Comparison of ENCODE assay signal across 8 mouse cellular contexts in the genomic region with DNA sequence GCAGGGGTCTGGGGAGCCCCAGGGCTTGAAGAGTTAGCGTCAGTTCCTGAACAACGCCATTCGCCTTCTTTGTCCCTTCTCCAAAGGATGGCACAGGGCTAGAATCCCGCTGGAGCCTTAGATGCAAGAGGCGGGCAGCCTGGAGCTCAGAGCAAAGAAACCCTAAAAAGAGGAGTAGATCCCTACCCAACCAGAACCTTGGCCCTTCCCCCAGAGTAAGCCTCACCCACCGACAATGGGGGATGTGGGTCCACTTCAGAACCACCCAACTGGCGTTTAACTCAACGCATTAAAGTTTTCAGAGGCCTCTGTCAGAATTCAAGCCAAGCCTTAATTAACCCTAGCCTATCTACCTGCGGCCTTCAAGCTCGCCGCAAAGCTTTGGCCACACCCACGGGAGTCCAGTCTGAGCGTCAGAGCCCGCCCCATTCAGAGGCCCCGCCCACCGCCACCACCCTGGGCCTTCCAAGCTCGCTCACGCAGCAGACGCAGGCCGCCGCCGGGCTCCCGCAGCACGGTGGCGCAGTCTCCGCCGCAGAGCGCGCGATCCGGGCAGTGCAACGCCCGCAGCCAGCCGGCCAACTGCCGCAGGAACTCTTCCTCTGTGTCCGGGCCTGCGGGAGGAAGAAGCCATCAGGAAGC. TPM values are rescaled to one million over a fixed set of nuclear protein-coding genes. Genes with fewer than 3 reads are reported as not detected.
DNase-seq lines count a peak whose midpoint lies in the region; ATAC-seq and TF ChIP-seq lines count a peak whose summit lies in the region.

No protein-coding gene starts in this region.

- peak; percentile 54 for TF ChIP-seq POLR2A in kidney, adult 2 months (IDR thresholded peaks at IDR 0.05; ENCODE audit: low read depth, low read length)
- TF ChIP-seq POLR2A in spleen, adult 2 months (IDR thresholded peaks at IDR 0.05; ENCODE audit: low read depth, low read length), result peak; percentile 50

- WGBS in embryonic facial prominence, embryonic 12.5 days, result 6% methylated on average over 37 of the region's 37 CpGs
- 9% methylated on average over 37 of the region's 37 CpGs for WGBS in kidney, adult 2 months
- 7% methylated on average over 37 of the region's 37 CpGs for WGBS in limb, embryonic 11.5 days
- 6% methylated on average over 37 of the region's 37 CpGs for WGBS in midbrain, embryonic 13.5 days
- 9% methylated on average over 37 of the region's 37 CpGs for WGBS in spleen, adult 2 months

- H3K4me1 ChIP-seq in embryonic facial prominence, embryonic 12.5 days, result 0 out of 2 replicates have a peak, but pooled peaks cover 3% of the 10 kb centered on the region
- H3K4me1 ChIP-seq in kidney, adult 2 months (ENCODE audit: control insufficient read depth, insufficient read depth, low read length), result no peaks in the 10 kb centered on the region
- H3K4me1 ChIP-seq in limb, embryonic 11.5 days (ENCODE audit: control insufficient read depth, insufficient read depth, low read length), result peaks cover 6% of the 10 kb centered on the region; the same call in 1 of the 2 replicates
- peaks cover 15% of the 10 kb centered on the region for H3K4me1 ChIP-seq in midbrain, embryonic 13.5 days (replicated peaks)
- H3K4me1 ChIP-seq in spleen, adult 2 months (ENCODE audit: control insufficient read depth, insufficient read depth, insufficient read length), result peaks cover 6% of the 10 kb centered on the region

- H3K27ac ChIP-seq in embryonic facial prominence, embryonic 12.5 days, result peak overlapping the region; percentile 88
- H3K27ac ChIP-seq in kidney, adult 2 months (ENCODE audit: insufficient read depth, low read depth, low read length), result peak overlapping the region; percentile 74
- peak overlapping the region; percentile 75; the same call in 1 of the 2 replicates for H3K27ac ChIP-seq in limb, embryonic 11.5 days (replicated peaks; ENCODE audit: low read depth, low read length)
- peak overlapping the region; percentile 93 for H3K27ac ChIP-seq in midbrain, embryonic 13.5 days
- H3K27ac ChIP-seq in spleen, adult 2 months (ENCODE audit: insufficient read depth, low read length), result peak overlapping the region; percentile 83

- peak; percentile 76 for DNase-seq in 3T3-L1 (ENCODE audit: low read depth, low spot score)
- DNase-seq in adrenal gland, postnatal 36 days, result peak; percentile 93 to 97
- peak; percentile 91 to 92 for DNase-seq in heart, adult 18-20 months
- peak; percentile 94 for DNase-seq in kidney, adult 2 months
- DNase-seq in limb, embryonic 11.5 days (ENCODE audit: low spot score), result peak; percentile 91
- DNase-seq in spleen, adult 2 months (ENCODE audit: low read depth in 1 of 2, low spot score in 2 of 2), result peak; percentile 58 to 84

- H3K4me3 ChIP-seq in embryonic facial prominence, embryonic 12.5 days, result peak overlapping the region; percentile 73
- H3K4me3 ChIP-seq in kidney, adult 2 months (ENCODE audit: insufficient read depth, low read depth, low read length), result peak overlapping the region; percentile 83
- peak overlapping the region; percentile 81 for H3K4me3 ChIP-seq in limb, embryonic 11.5 days (ENCODE audit: low read depth, low read length)
- H3K4me3 ChIP-seq in midbrain, embryonic 13.5 days (replicated peaks), result peak overlapping the region; percentile 86
- peak overlapping the region; percentile 89 for H3K4me3 ChIP-seq in spleen, adult 2 months (ENCODE audit: extremely low read depth, insufficient read depth, insufficient read length)

- ATAC-seq in embryonic facial prominence, embryonic 12.5 days (ENCODE audit: insufficient number of reproducible peaks, insufficient read depth, low FRiP score, low TSS enrichment), result peak; percentile 72
- ATAC-seq in limb, embryonic 11.5 days (ENCODE audit: insufficient number of reproducible peaks, low FRiP score, low TSS enrichment, low read depth), result peak; percentile 75
- ATAC-seq in midbrain, embryonic 13.5 days, result peak; percentile 90

- TF ChIP-seq CTCF in kidney, adult 2 months (conservative IDR thresholded peaks at IDR 0.05; ENCODE audit: insufficient read depth, insufficient read length, low read depth, low read length), result 0 out of 2 replicates have a peak, but pooled peaks have one; percentile 12
- TF ChIP-seq CTCF in spleen, adult 2 months (IDR thresholded peaks at IDR 0.05; ENCODE audit: extremely low read depth, insufficient read depth, insufficient read length, insufficient replicate concordance), result no peak

- 0 out of 2 replicates have a peak, but pooled peaks cover 5% of the 10 kb centered on the region for H3K9me3 ChIP-seq in embryonic facial prominence, embryonic 12.5 days
- H3K9me3 ChIP-seq in limb, embryonic 11.5 days (ENCODE audit: control insufficient read depth, low read length), result 0 out of 2 replicates have a peak, but pooled peaks cover 2% of the 10 kb centered on the region
- no peaks in the 10 kb centered on the region for H3K9me3 ChIP-seq in midbrain, embryonic 13.5 days

- peaks cover 20% of the 10 kb centered on the region for H3K27me3 ChIP-seq in embryonic facial prominence, embryonic 12.5 days
- no peaks in the 10 kb centered on the region for H3K27me3 ChIP-seq in kidney, adult 2 months (replicated peaks; ENCODE audit: control insufficient read depth, insufficient read depth, low read length)
- peaks cover 10% of the 10 kb centered on the region for H3K27me3 ChIP-seq in limb, embryonic 11.5 days (ENCODE audit: control insufficient read depth, insufficient read depth, low read length)
- peaks cover 22% of the 10 kb centered on the region for H3K27me3 ChIP-seq in midbrain, embryonic 13.5 days
- no peaks in the 10 kb centered on the region for H3K27me3 ChIP-seq in spleen, adult 2 months (ENCODE audit: control insufficient read depth, insufficient read depth, low read length)

- peak overlapping the region; percentile 99 for H3K4me2 ChIP-seq in embryonic facial prominence, embryonic 12.5 days (replicated peaks)
- peak overlapping the region; percentile 98 for H3K4me2 ChIP-seq in limb, embryonic 11.5 days (ENCODE audit: low read depth, severe bottlenecking)
- peak overlapping the region; percentile 97 for H3K4me2 ChIP-seq in midbrain, embryonic 13.5 days (replicated peaks)

- no peaks in the 10 kb centered on the region for H3K36me3 ChIP-seq in embryonic facial prominence, embryonic 12.5 days
- no peaks in the 10 kb centered on the region for H3K36me3 ChIP-seq in kidney, adult 2 months (ENCODE audit: control insufficient read depth, insufficient read depth, low read length)
- 0 out of 2 replicates have a peak, but pooled peaks cover 2% of the 10 kb centered on the region for H3K36me3 ChIP-seq in limb, embryonic 11.5 days (ENCODE audit: control insufficient read depth, insufficient read depth, low read length)
- no peaks in the 10 kb centered on the region for H3K36me3 ChIP-seq in midbrain, embryonic 13.5 days
- H3K36me3 ChIP-seq in spleen, adult 2 months (ENCODE audit: control insufficient read depth, insufficient read depth, low read length), result peaks cover 5% of the 10 kb centered on the region; the same call in 1 of the 2 replicates

- peak overlapping the region; percentile 77 for H3K9ac ChIP-seq in embryonic facial prominence, embryonic 12.5 days
- H3K9ac ChIP-seq in limb, embryonic 11.5 days (ENCODE audit: low read length), result peak overlapping the region; percentile 74
- H3K9ac ChIP-seq in midbrain, embryonic 13.5 days (replicated peaks), result peak overlapping the region; percentile 80

RNA-seq across cellular contexts. Expression of a gene that starts 0.7 kb away (rescaled TPM):
- total RNA-seq in adrenal gland, postnatal 36 days (2021), result 10 to 100 TPM; 10.6 to 12.8 TPM
- polyA plus RNA-seq in embryonic facial prominence, embryonic 12.5 days (2016; fragmentation: Nextera tagmentation; extraction: Ambion mirVana), result 12.9 and 15.6 TPM in 2 replicates
- 10 to 100 TPM; 10.4 to 12.1 TPM for total RNA-seq in heart, adult 18-20 months (2021)
- polyA plus RNA-seq in kidney, adult 2 months (2012; rRNA removed), result 31.4 and 35.8 TPM in 2 replicates
- 10.1 and 11.9 TPM in 2 replicates for polyA plus RNA-seq in limb, embryonic 11.5 days (2014; fragmentation: Nextera tagmentation; extraction: Ambion mirVana)
- 17.5 and 18.4 TPM in 2 replicates for polyA plus RNA-seq in midbrain, embryonic 13.5 days (2015; fragmentation: Nextera tagmentation; extraction: Ambion mirVana)
- polyA plus RNA-seq in spleen, adult 2 months (2012; rRNA removed), result 40.3 and 44.4 TPM in 2 replicates

RNA-seq across cellular contexts. Expression of a gene that starts 14.7 kb away (rescaled TPM):
- total RNA-seq in adrenal gland, postnatal 36 days (2021), result 1 to 10 TPM; 1.2 to 2.3 TPM
- 0.59 and 0.78 TPM in 2 replicates for polyA plus RNA-seq in embryonic facial prominence, embryonic 12.5 days (2016; fragmentation: Nextera tagmentation; extraction: Ambion mirVana)
- total RNA-seq in heart, adult 18-20 months (2021), result under 1 TPM; 0.25 to 0.28 TPM
- 0.38 and 0.94 TPM in 2 replicates for polyA plus RNA-seq in kidney, adult 2 months (2012; rRNA removed)
- polyA plus RNA-seq in limb, embryonic 11.5 days (2014; fragmentation: Nextera tagmentation; extraction: Ambion mirVana), result 0.23 and 0.81 TPM in 2 replicates
- 0.54 and 0.93 TPM in 2 replicates for polyA plus RNA-seq in midbrain, embryonic 13.5 days (2015; fragmentation: Nextera tagmentation; extraction: Ambion mirVana)
- polyA plus RNA-seq in spleen, adult 2 months (2012; rRNA removed), result 0.52 and 0.84 TPM in 2 replicates

RNA-seq across cellular contexts. Expression of a gene that starts 14.9 kb away (rescaled TPM):
- total RNA-seq in adrenal gland, postnatal 36 days (2021), result 1 to 10 TPM; 5.5 to 6.1 TPM
- 5.9 and 6.3 TPM in 2 replicates for polyA plus RNA-seq in embryonic facial prominence, embryonic 12.5 days (2016; fragmentation: Nextera tagmentation; extraction: Ambion mirVana)
- total RNA-seq in heart, adult 18-20 months (2021), result under 1 TPM; 0.60 to 0.77 TPM
- polyA plus RNA-seq in kidney, adult 2 months (2012; rRNA removed), result 1.8 and 2.6 TPM in 2 replicates
- polyA plus RNA-seq in limb, embryonic 11.5 days (2014; fragmentation: Nextera tagmentation; extraction: Ambion mirVana), result 4.7 and 5.1 TPM in 2 replicates
- 9.4 and 9.9 TPM in 2 replicates for polyA plus RNA-seq in midbrain, embryonic 13.5 days (2015; fragmentation: Nextera tagmentation; extraction: Ambion mirVana)
- polyA plus RNA-seq in spleen, adult 2 months (2012; rRNA removed), result 1.4 and 1.6 TPM in 2 replicates

RNA-seq across cellular contexts. Expression of a gene that starts 20.7 kb away (rescaled TPM):
- total RNA-seq in adrenal gland, postnatal 36 days (2021), result 1 to 10 TPM; 1.2 to 1.6 TPM
- polyA plus RNA-seq in embryonic facial prominence, embryonic 12.5 days (2016; fragmentation: Nextera tagmentation; extraction: Ambion mirVana), result 0.92 and 1.1 TPM in 2 replicates
- total RNA-seq in heart, adult 18-20 months (2021), result 1 to 10 TPM in 1 of 2 experiments, under 1 TPM in 1; 0.92 to 1.1 TPM
- polyA plus RNA-seq in kidney, adult 2 months (2012; rRNA removed), result 1.9 and 2.7 TPM in 2 replicates
- polyA plus RNA-seq in limb, embryonic 11.5 days (2014; fragmentation: Nextera tagmentation; extraction: Ambion mirVana), result 0.25 and 0.37 TPM in 2 replicates
- 0.40 and 0.50 TPM in 2 replicates for polyA plus RNA-seq in midbrain, embryonic 13.5 days (2015; fragmentation: Nextera tagmentation; extraction: Ambion mirVana)
- 16.4 and 22.5 TPM in 2 replicates for polyA plus RNA-seq in spleen, adult 2 months (2012; rRNA removed)

RNA-seq across cellular contexts. Expression of a gene that starts 25.2 kb away (rescaled TPM):
- 100 to 1,000 TPM; 188 to 194 TPM for total RNA-seq in adrenal gland, postnatal 36 days (2021)
- polyA plus RNA-seq in embryonic facial prominence, embryonic 12.5 days (2016; fragmentation: Nextera tagmentation; extraction: Ambion mirVana), result 278 and 280 TPM in 2 replicates
- 100 to 1,000 TPM; 119 to 124 TPM for total RNA-seq in heart, adult 18-20 months (2021)
- 178 and 204 TPM in 2 replicates for polyA plus RNA-seq in kidney, adult 2 months (2012; rRNA removed)
- polyA plus RNA-seq in limb, embryonic 11.5 days (2014; fragmentation: Nextera tagmentation; extraction: Ambion mirVana), result 336 and 340 TPM in 2 replicates
- polyA plus RNA-seq in midbrain, embryonic 13.5 days (2015; fragmentation: Nextera tagmentation; extraction: Ambion mirVana), result 314 and 315 TPM in 2 replicates
- polyA plus RNA-seq in spleen, adult 2 months (2012; rRNA removed), result 82.0 and 91.1 TPM in 2 replicates

Comparison
In these comparisons a context has a peak if more than half of its experiments do, and no peak if none do; other contexts are left out.
1. Peak in every context shown above with its lines: DNase-seq, ATAC-seq, H3K4me3 ChIP-seq and H3K27ac ChIP-seq.